Mouse (Mus musculus): ENCODE data around the gene Chil6. TPM values are rescaled to one million over a fixed set of nuclear protein-coding genes. Genes with fewer than 3 reads are reported as not detected.

The Chil6 gene
- polyA plus RNA-seq (2012; rRNA removed; ENCODE audit: low replicate concordance), result 0.13 TPM in 1 of 2 replicates, not detected in the other

DNA sequence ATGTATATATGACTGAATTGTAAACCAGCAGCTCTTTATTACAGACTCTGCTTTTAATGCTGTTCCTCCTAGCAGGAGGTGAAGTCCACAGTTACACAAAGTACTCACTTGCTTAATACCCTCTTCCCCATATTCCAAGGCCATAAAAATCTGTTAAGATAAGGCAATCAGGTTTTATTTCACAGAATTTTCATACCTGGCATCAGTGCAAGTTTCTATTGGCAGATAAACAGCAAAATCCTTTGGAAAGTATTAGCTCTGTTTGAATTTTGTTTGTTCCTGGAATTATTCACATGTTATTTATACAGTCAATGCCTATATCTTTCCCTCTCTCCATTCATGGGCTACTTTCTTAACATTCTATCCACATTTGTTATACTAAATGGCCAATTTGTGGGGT, at the start of gene Chil6:
Gene Chil6, minus strand, starts transcription at position 101 of the 400 bp plus-strand sequence.

Other genes starting within 250 kb of the Chil6 start
- 0.19 and 1.3 TPM in 2 replicates for gene Chil3, start 238.6 kb downstream of the Chil6 start, polyA plus RNA-seq (2012; rRNA removed; ENCODE audit: low replicate concordance)
- not detected in 2 replicates for gene Chil4, start 186.7 kb downstream of the Chil6 start, polyA plus RNA-seq (2012; rRNA removed; ENCODE audit: low replicate concordance)
- gene Dennd2d, start 76.2 kb upstream of the Chil6 start, polyA plus RNA-seq (2012; rRNA removed; ENCODE audit: low replicate concordance), result 21.1 and 28.7 TPM in 2 replicates
- gene Dram2, start 141.6 kb upstream of the Chil6 start, polyA plus RNA-seq (2012; rRNA removed; ENCODE audit: low replicate concordance), result 23.3 and 106 TPM in 2 replicates
- 10.5 and 31.1 TPM in 2 replicates for gene Cept1, start 141.6 kb upstream of the Chil6 start, polyA plus RNA-seq (2012; rRNA removed; ENCODE audit: low replicate concordance)